Mouse (Mus musculus) erythroid progenitor cell, adult 5-6 weeks (primary cell): ENCODE measurements around the gene Zfp97. TPM values are rescaled to one million over a fixed set of nuclear protein-coding genes. Genes with fewer than 3 reads are reported as not detected.
"Not testable (repeated sequence)": the region's sequence is repeated elsewhere in the genome, so short reads cannot be mapped to it uniquely, and the experiment has no call there.

ENCODE experiments used
- ATAC-seq: replicated peaks from 2 replicates; pipeline ENCODE4 v1.8.0; 2016; ENCODE audit warnings: moderate number of reproducible peaks, mild to moderate bottlenecking, moderate TSS enrichment, inconsistent platforms; ENCODE audit not compliant: poor library complexity, low FRiP score, severe bottlenecking
- total RNA-seq, 2 experiments: library from RNA; stranded (forward) in 1 of 2; stranded (reverse) in 1 of 2; fragments of 150-400 nt in 1 of 2; fragments of 186-747, 209-891 nt in 1 of 2; gene quantifications; 2 replicates each; pipeline versions ENCODE4 v1.2.3 to v1.2.4; 2015 to 2017; ENCODE audit warnings: low replicate concordance in 2 of 2

The Zfp97 gene
- total RNA-seq (2015; ENCODE audit: low replicate concordance) (3.6 and 7.1 TPM in 2 replicates), total RNA-seq (2017; ENCODE audit: low replicate concordance) (3.1 TPM in 1 of 2 replicates, not detected in the other)

GRCm38 (mm10) chr17:17120830-17121502 is at the start of gene Zfp97:
Gene Zfp97, plus strand, starts transcription at chr17:17121415.
- peak; percentile 94 for ATAC-seq

- peak; percentile 92 for ATAC-seq
Observed at GRCm38 (mm10) chr17:17178757-17179413, 57.7 kb downstream of the Zfp97 start.

DNA sequence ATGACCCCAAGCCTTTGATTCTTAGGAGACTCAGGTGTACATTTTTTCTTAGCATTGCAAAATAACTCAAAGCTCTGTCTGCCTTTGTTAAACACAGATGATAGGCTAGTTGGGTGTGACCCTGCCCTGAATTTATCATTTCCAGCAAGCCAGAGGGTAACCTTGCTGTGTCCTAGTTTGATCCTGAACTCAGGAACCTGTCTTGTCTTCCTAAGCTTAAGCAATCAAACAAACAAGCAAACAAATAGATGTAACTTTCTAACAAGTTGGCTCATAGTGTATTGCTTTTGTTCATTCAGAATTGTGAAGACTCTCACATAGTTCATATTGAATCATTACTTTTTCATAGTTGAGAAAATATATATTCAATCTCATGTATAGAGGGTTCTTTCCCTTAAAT is 73.5 kb downstream of the Zfp97 start:
- ATAC-seq: not testable (repeated sequence)

GRCm38 (mm10) chr17:17195178-17195577 is 74.0 kb downstream of the Zfp97 start:
- no peak for ATAC-seq

DNA sequence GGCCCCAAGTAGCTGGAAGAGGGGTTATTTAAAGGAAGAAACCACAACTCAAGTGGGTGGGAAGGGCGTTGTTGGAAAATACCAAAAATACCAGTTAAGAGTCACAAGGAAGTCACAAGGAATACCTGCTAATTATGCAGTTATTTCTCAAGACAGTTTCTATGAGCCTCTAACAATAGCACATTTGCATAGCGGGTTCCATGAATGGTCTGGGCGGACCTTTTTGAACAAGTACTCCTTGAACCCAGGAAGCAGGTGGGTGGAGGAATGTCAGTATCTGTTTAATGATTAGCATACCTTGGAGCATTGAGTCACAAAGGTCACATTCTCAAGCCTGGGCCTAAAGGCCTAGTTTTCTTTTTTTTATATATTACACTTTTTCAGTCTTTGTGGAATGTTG is 74.9 kb downstream of the Zfp97 start:
- ATAC-seq: not testable (repeated sequence)

Other genes with a start within 250 kb of the Zfp97 start
- not detected in 2 replicates for gene Zfp960, start 57.3 kb upstream of the Zfp97 start, total RNA-seq (2015; ENCODE audit: low replicate concordance)
- 1.2 TPM in 1 of 2 replicates, not detected in the other for gene Zfp960, start 57.3 kb upstream of the Zfp97 start, total RNA-seq (2017; ENCODE audit: low replicate concordance)